Mouse (Mus musculus): ENCODE data around the gene Ccdc163. TPM values are rescaled to one million over a fixed set of nuclear protein-coding genes. Genes with fewer than 3 reads are reported as not detected.

Ccdc163 gene
- total RNA-seq, 2 experiments from 2014 or later = 4.0 to 6.5 TPM

DNA sequence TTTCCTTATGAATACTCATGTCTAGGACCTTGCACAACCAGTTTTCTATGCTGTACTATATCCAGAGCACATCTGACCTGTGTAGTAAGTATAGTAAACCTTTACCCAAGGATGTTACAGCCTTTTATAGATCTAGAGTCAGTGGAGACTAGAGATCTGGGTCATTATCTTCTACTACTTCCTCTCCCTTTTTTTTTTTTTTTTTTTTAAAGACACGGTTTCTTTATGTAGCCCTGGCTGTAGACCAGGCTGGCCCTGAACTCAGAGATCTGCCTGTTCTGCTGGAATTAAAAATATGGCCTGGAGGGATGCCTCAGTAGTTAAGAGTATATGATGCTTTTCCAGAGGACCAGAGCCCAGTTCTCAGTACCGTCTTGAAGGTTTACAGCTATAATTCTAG is 53.6 kb downstream of the Ccdc163 start:
- no peak for DNase-seq (ENCODE audit: low spot score in 2 of 2)
- intact Hi-C loops (cut with DNase I) = no loop called here

- intact Hi-C loops (cut with DNase I) = no loop called here
- no peak for DNase-seq (ENCODE audit: low spot score in 2 of 2)
Measured at GRCm38 (mm10) chr4:116764001-116764400, 55.7 kb downstream of the Ccdc163 start.

DNA sequence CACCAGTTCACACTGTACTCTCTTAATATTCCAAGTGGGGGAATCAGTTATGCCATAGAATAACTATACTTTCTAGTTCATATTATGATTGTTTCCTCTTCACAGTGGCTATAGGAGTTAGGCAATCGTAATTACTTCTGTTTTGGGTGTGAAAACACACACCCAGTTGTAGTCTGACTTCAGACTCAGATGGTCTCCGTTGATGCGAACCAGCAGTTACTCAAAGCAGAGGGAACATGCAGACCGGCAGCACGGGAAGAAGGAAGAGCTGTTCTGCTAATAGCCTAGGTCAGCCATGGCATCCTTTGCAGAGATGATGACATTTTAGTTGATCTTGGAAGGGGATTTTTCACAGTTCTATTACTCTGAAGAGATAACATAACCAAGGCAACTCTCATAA is 60.2 kb downstream of the Ccdc163 start:
- DNase-seq (ENCODE audit: low spot score in 2 of 2) = no peak
- intact Hi-C loops (cut with DNase I) = no loop called here

DNA sequence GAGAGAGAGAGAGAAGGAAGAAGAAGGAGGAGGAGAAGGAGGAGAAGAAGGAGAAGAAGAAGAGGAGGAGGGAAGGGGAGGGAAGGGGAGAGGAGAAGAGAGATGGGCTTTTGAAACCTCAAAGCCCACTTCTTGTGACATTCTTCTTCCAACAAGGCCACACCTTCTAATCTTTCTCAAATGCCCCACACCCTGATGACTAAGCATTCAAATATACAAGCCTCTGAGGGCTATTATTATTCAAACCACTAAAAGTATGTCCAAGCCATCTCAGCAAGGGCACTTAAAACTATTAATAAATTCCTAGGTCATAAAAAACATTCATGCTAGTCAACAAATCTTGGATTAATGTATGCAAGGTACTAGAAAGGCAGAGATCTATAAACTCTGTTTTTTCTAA is 60.8 kb downstream of the Ccdc163 start:
- intact Hi-C loops (cut with DNase I) = no loop called here
- no peak for DNase-seq (ENCODE audit: low spot score in 2 of 2)

DNA sequence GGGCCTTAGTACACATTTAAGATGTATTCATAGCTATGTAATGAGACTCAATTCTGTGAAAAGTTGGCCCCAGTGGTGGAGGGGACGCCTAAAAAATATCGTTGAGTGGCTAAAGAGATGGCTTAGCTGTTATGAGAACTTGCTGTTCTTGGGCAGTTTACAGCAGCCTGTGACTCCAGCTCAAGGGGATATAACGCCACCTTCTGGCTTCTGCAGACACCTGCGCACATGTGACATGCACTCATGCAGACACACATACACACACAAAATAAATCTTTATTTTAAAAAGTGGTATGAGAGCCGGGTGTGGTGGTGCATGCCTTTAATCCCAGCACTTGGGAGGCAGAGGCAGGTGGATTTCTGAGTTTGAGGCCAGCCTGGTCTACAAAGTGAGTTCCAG is 68.1 kb downstream of the Ccdc163 start:
- intact Hi-C loops (cut with DNase I) = no loop called here
- DNase-seq (ENCODE audit: low spot score in 2 of 2) = no peak

GRCm38 (mm10) chr4:116777079-116777478 is 68.8 kb downstream of the Ccdc163 start:
- DNase-seq (ENCODE audit: low spot score in 2 of 2) = no peak
- intact Hi-C loops (cut with DNase I) = no loop called here

GRCm38 (mm10) chr4:116780541-116780940 is 72.2 kb downstream of the Ccdc163 start:
- intact Hi-C loops (cut with DNase I) = no loop called here
- no peak for DNase-seq (ENCODE audit: low spot score in 2 of 2)

- intact Hi-C loops (cut with DNase I) = no loop called here
- DNase-seq (ENCODE audit: low spot score in 2 of 2) = no peak
Measured at GRCm38 (mm10) chr4:116781366-116781765, 73.1 kb downstream of the Ccdc163 start.

- intact Hi-C loops (cut with DNase I) = no loop called here
- peak in 1 of 2 experiments; percentile 25 for DNase-seq (ENCODE audit: low spot score in 2 of 2)
Measured at GRCm38 (mm10) chr4:116782171-116782570, 73.9 kb downstream of the Ccdc163 start.

- DNase-seq (ENCODE audit: low spot score in 2 of 2) = no peak
- intact Hi-C loops (cut with DNase I) = no loop called here
Measured at GRCm38 (mm10) chr4:116786587-116786986, 78.3 kb downstream of the Ccdc163 start.

DNA sequence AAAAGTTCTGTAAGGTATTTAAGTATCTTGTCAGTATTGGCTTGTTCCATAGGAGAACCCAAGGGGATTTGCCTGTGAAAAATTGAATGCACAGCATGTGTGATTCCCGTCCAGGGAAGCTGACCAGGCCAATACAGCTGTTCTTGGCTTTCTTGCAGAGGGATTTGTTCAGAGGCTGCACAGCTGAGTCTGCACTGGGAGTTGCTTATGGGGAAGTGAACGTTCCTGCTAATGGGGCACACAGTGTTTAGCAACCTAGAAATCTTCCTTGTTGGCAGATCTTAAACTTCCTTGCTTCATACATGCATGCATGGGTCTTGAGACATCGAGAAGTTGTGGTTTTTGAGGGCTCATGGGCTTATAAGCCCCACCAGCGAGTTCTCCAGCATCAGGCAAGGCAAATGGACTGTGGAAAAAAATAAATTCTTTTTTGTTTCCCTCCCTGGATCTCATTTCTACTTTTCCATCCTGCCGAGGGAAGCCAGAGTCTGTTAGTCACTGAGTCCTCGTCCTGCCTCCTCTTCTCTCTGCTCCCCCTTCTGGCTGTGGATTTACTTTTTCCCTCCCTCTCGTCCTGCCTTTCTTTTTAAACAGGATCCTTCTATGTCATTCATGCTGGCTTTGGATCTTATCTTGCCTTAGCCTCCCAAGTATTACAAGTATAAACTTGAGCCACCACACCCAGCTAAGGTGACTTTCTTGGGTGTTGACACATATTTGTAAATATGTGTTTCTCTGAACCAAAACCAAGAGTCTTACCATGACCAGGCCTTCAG is 79.9 kb downstream of the Ccdc163 start:
- peak in 1 of 2 experiments; percentile 31 for DNase-seq (ENCODE audit: low spot score in 2 of 2)
- intact Hi-C loops (cut with DNase I) = no loop called here

- DNase-seq (ENCODE audit: low spot score in 2 of 2) = peak; percentile 90 to 95
- intact Hi-C loops (cut with DNase I) = loop anchor here (1.0 kb wide), 1 partner anchor 70 kb away; no protein-coding TSS in a partner anchor
Measured at GRCm38 (mm10) chr4:116788956-116789355, 80.6 kb downstream of the Ccdc163 start.

DNA sequence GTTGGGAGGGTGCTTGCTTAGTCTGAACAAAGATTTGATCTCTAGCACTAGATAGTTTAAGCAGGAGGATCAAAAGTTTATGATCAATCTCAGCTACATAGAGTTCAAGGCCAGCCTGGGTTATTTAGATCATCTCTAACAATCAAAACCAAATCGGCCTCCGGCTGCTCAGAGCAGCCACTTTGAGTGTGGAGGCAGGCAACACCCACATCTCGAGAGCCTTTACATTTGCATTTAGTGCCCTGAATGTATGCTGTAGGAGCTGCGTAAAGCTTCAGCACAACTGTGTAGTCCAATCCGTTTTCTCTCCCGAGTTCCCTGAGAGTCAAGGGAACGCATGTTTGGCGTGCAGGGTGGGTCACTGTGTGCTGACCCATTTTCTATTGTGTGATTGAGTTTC is 84.1 kb downstream of the Ccdc163 start:
- intact Hi-C loops (cut with DNase I) = no loop called here
- no peak for DNase-seq (ENCODE audit: low spot score in 2 of 2)

GRCm38 (mm10) chr4:116794273-116794672 is 86.0 kb downstream of the Ccdc163 start:
- intact Hi-C loops (cut with DNase I) = no loop called here
- no peak for DNase-seq (ENCODE audit: low spot score in 2 of 2)

DNA sequence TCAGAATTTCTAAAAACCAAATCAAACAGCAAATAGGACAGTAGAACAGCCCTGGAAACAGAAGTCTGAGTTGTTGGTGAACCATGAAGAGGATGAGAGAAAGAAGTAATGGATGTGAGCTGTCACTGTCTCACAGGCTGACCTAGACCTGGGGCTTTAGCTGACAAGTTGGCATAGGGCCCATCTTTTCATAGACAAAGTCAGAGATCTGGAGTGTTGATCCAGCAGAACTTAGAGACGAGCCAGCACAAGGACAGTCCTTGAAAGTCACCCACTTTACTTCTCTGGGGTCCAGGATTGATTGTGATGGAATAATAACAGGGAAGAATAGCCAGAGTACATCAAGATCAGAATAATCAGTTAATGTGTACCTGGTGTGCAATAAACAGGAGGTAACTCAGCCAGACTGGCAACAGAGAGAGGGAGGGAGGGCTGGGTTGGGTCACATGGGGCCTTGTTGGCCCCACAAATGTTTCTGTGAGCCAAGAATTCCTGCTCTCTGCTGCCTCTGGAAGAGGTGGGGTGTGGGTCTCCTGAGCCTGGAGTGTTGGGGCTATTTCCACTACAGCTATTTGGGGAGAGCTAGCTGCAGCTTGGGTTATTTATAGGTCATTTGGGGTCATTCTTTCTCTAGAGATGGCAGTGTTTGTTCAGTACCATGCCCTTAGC is 88.3 kb downstream of the Ccdc163 start:
- DNase-seq (ENCODE audit: low spot score in 2 of 2) = no peak
- intact Hi-C loops (cut with DNase I) = no loop called here

- intact Hi-C loops (cut with DNase I) = no loop called here
Measured at GRCm38 (mm10) chr4:116799901-116800300, 91.6 kb downstream of the Ccdc163 start.

More at GRCm38 (mm10) chr4:116799901-116800300, 91.6 kb downstream of the Ccdc163 start:
- DNase-seq (ENCODE audit: low spot score in 2 of 2) = peak in 1 of 2 experiments; percentile 23

Other genes with a start within 250 kb of the Ccdc163 start
- gene Mast2, start 244.3 kb upstream of the Ccdc163 start, total RNA-seq (2021) = 100 to 1,000 TPM; 102 to 104 TPM
- gene Ipp, start 201.0 kb upstream of the Ccdc163 start, total RNA-seq (2021) = 10 to 100 TPM; 18.9 to 20.1 TPM
- 10 to 100 TPM in 1 of 2 experiments, 1 to 10 TPM in 1; 9.8 to 10.6 TPM for gene Tmem69, start 152.6 kb upstream of the Ccdc163 start, total RNA-seq (2021)
- gene Gpbp1l1, start 150.9 kb upstream of the Ccdc163 start, total RNA-seq (2021) = 10 to 100 TPM; 40.8 to 43.6 TPM
- gene Ccdc17, start 111.9 kb upstream of the Ccdc163 start, total RNA-seq (2021) = 1 to 10 TPM; 5.0 to 5.5 TPM
- 10 to 100 TPM; 32.3 to 36.8 TPM for gene Nasp, start 80.6 kb upstream of the Ccdc163 start, total RNA-seq (2021)
- 100 to 1,000 TPM; 396 to 420 TPM for gene Akr1a1, start 56.8 kb upstream of the Ccdc163 start, total RNA-seq (2021)
- 100 to 1,000 TPM; 158 to 160 TPM for gene Prdx1, start 23.0 kb upstream of the Ccdc163 start, total RNA-seq (2021)
- 10 to 100 TPM; 16.2 to 17.1 TPM for gene Mmachc, start 103 bp upstream of the Ccdc163 start, total RNA-seq (2021)
- 1 to 10 TPM; 4.2 to 5.8 TPM for gene Tesk2, start 12.4 kb downstream of the Ccdc163 start, total RNA-seq (2021)
- 10 to 100 TPM; 12.1 to 14.5 TPM for gene Toe1, start 99.1 kb downstream of the Ccdc163 start, total RNA-seq (2021)
- gene Mutyh, start 99.2 kb downstream of the Ccdc163 start, total RNA-seq (2021) = 1 to 10 TPM; 2.2 to 3.0 TPM
- gene Hpdl, start 113.2 kb downstream of the Ccdc163 start, total RNA-seq (2021) = 1 to 10 TPM; 1.2 to 1.4 TPM
- 10 to 100 TPM; 10.4 to 11.5 TPM for gene Zswim5, start 168.9 kb downstream of the Ccdc163 start, total RNA-seq (2021)

All from left cerebral cortex, postnatal 25 days (tissue).